Mouse (Mus musculus): Measurements from ENCODE around the gene Fam98b.

GRCm38 (mm10) chr2:117313586-117314235, 64.2 kb downstream of the Fam98b start:
- TF ChIP-seq CTCF (IDR thresholded peaks at IDR 0.05) (no peak), EP300 (IDR thresholded peaks at IDR 0.05) (no peak)

Measured in lung, postnatal 0 days (tissue).